Mouse (Mus musculus): ENCODE data around the gene Akap12. TPM values are rescaled to one million over a fixed set of nuclear protein-coding genes. Genes with fewer than 3 reads are reported as not detected.
A peak's percentile ranks its signal among the peaks of the same experiment; 100 is the strongest.

Akap12 gene
- polyA plus RNA-seq, 1 experiment from 2014 or later = 21.9 TPM

DNA sequence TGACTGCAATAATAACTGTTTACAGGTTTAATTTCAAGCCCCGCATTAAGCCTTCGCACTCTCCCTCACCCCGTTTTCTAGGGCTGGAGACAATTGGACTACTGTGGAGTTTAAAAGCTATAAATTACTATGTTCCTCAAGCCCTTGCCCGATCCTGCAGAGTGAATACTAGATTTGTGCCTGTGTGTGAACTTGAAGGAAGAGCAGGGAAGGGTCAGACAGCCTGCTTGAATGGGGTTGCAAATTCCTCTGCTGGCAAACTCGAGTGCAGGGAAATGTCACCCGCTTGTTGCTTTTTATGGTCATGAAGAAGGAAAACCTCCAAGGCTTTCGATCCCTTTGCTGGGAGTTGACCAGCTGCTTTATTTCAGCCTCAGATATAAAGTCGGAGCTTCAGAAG lies 19.6 kb downstream of the Akap12 start:
- Histone ChIP-seq H3K4me1 (peaks cover 14% of the 10 kb centered on the region; the same call in 1 of the 2 replicates), H3K27me3 (no peaks in the 10 kb centered on the region), H3K9me3 (no peaks in the 10 kb centered on the region; the same call in 1 of the 2 replicates), H3K36me3 (no peaks in the 10 kb centered on the region), H3K4me3 (no peak overlapping the region), H3K4me2 (no peak overlapping the region), H3K9ac (no peak overlapping the region), H3K27ac (no peak overlapping the region)
- 61% methylated on average over 8 of the region's 8 CpGs for WGBS
- no peak for ATAC-seq (ENCODE audit: insufficient number of reproducible peaks, insufficient read depth, low FRiP score, low TSS enrichment, low read depth)

- H3K36me3 ChIP-seq = no peaks in the 10 kb centered on the region
- H3K4me2 ChIP-seq = no peak overlapping the region
- no peak for ATAC-seq (ENCODE audit: insufficient number of reproducible peaks, insufficient read depth, low FRiP score, low TSS enrichment, low read depth)
- H3K27ac ChIP-seq = no peak overlapping the region
- no peaks in the 10 kb centered on the region for H3K9me3 ChIP-seq
- H3K9ac ChIP-seq = no peak overlapping the region
- WGBS = 49% methylated on average over 5 of the region's 5 CpGs
- no peak overlapping the region for H3K4me3 ChIP-seq
- peaks cover 14% of the 10 kb centered on the region; the same call in 1 of the 2 replicates for H3K4me1 ChIP-seq
- H3K27me3 ChIP-seq = no peaks in the 10 kb centered on the region
These were observed 23.0 kb downstream of the Akap12 start for GRCm38 (mm10) chr10:4289171-4289570.

DNA sequence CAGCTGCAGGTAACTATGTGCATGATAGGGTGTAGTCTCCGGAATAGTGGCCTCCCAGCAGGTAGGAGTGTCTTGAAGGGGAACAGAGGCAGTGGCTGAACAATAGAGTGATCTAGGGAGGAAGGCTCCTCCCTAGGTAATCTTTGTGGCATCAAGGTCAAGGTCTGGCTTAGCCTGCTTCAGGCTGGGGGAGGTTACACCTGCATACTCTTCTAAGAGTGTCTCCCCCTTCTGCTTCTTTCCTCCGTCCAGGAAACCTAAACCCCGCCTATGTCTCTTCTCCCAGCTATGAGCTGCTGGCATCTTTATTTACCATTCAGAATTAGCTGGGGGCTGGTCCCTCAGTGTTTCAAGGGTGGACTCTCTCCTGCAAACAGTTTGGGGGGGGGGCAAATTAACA lies 23.5 kb downstream of the Akap12 start:
- peaks cover 16% of the 10 kb centered on the region; the same call in 1 of the 2 replicates for H3K4me1 ChIP-seq
- 35% methylated on average over 3 of the region's 3 CpGs for WGBS
- no peaks in the 10 kb centered on the region for H3K9me3 ChIP-seq
- H3K4me3 ChIP-seq = no peak overlapping the region
- no peak for ATAC-seq (ENCODE audit: insufficient number of reproducible peaks, insufficient read depth, low FRiP score, low TSS enrichment, low read depth)
- H3K4me2 ChIP-seq = no peak overlapping the region
- no peak overlapping the region for H3K27ac ChIP-seq
- no peaks in the 10 kb centered on the region for H3K27me3 ChIP-seq
- H3K9ac ChIP-seq = no peak overlapping the region
- H3K36me3 ChIP-seq = no peaks in the 10 kb centered on the region

DNA sequence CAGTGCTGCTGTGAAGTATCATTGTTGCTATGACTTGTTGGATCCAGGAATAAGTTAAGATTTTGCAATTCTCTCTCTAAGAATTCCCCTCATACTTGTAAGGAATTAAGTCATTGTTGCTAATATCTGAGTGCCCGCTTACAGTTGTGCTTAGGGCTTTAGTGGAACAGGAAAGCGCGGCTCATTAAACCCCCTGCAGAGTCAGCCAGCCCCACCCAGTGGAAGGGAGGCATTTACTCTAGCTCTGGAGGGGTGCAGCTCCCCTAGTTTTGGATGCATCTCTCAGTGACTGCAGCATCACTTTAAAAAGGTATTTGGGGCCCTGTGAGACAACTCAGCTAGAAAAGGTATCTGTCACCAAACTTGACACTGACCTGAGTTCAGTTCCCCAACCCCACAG lies 24.0 kb downstream of the Akap12 start:
- ATAC-seq (ENCODE audit: insufficient number of reproducible peaks, insufficient read depth, low FRiP score, low TSS enrichment, low read depth) = no peak
- Histone ChIP-seq H3K36me3 (no peaks in the 10 kb centered on the region), H3K27ac (no peak overlapping the region), H3K9ac (no peak overlapping the region), H3K4me2 (no peak overlapping the region), H3K27me3 (no peaks in the 10 kb centered on the region), H3K4me1 (peaks cover 16% of the 10 kb centered on the region; the same call in 1 of the 2 replicates), H3K9me3 (no peaks in the 10 kb centered on the region), H3K4me3 (no peak overlapping the region)
- 27% methylated on average over 3 of the region's 3 CpGs for WGBS

DNA sequence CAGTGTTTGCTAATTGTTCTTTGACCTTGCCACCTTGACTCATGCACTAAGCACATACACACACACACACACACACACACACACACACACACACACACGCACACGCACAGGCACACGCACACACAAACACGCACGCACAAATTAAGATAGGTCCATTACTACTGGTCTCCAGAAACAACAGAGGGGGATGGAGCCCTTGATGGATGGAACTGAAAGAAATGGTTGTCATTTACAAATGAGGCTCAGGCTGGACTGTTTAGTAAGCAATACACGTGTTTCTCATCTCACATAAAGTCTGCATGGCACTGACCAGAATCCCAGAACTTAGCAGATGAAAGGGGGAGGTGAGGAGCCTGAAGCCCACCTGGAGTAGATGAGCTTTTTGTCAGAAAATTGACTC lies 24.4 kb downstream of the Akap12 start:
- no peaks in the 10 kb centered on the region for H3K9me3 ChIP-seq
- no peak overlapping the region for H3K4me3 ChIP-seq
- no peaks in the 10 kb centered on the region for H3K27me3 ChIP-seq
- H3K27ac ChIP-seq = no peak overlapping the region
- H3K4me2 ChIP-seq = no peak overlapping the region
- H3K9ac ChIP-seq = no peak overlapping the region
- WGBS = 69% methylated on average over 6 of the region's 6 CpGs
- no peaks in the 10 kb centered on the region for H3K36me3 ChIP-seq
- H3K4me1 ChIP-seq = peaks cover 16% of the 10 kb centered on the region; the same call in 1 of the 2 replicates
- no peak for ATAC-seq (ENCODE audit: insufficient number of reproducible peaks, insufficient read depth, low FRiP score, low TSS enrichment, low read depth)

DNA sequence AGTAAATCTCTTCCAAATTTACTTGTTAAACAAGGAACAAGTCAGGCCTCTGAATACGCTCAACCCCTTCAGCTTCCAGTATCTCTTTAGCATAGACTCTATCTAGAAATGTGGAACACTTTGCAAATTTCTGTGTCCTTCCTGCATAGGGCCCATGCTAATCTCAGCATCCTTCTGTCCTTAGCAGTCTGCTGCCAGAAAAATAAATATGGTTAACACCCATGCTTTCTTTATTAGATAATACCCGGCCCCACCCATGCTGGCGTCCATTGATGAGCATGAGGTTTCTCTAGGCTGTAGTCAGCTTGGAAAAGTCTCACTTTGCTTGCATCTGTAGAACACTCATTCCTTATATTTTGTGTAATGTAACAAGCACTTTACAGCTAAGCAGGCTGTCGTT lies 27.2 kb downstream of the Akap12 start:
- Histone ChIP-seq H3K4me1 (peaks cover 16% of the 10 kb centered on the region; the same call in 1 of the 2 replicates), H3K9ac (no peak overlapping the region), H3K9me3 (no peaks in the 10 kb centered on the region), H3K4me3 (no peak overlapping the region), H3K36me3 (no peaks in the 10 kb centered on the region), H3K4me2 (no peak overlapping the region), H3K27me3 (no peaks in the 10 kb centered on the region), H3K27ac (no peak overlapping the region)
- ATAC-seq (ENCODE audit: insufficient number of reproducible peaks, insufficient read depth, low FRiP score, low TSS enrichment, low read depth) = no peak
- 80% methylated on average over 4 of the region's 4 CpGs for WGBS

GRCm38 (mm10) chr10:4303558-4303957 lies 37.4 kb downstream of the Akap12 start:
- H3K27ac ChIP-seq = no peak overlapping the region
- H3K9ac ChIP-seq = no peak overlapping the region
- ATAC-seq (ENCODE audit: insufficient number of reproducible peaks, insufficient read depth, low FRiP score, low TSS enrichment, low read depth) = no peak
- no peaks in the 10 kb centered on the region for H3K4me1 ChIP-seq
- no peak overlapping the region for H3K4me2 ChIP-seq
- WGBS = 64% methylated on average over 5 of the region's 5 CpGs
- no peaks in the 10 kb centered on the region for H3K36me3 ChIP-seq
- H3K9me3 ChIP-seq = no peaks in the 10 kb centered on the region
- H3K27me3 ChIP-seq = 0 out of 2 replicates have a peak, but pooled peaks cover 4% of the 10 kb centered on the region
- H3K4me3 ChIP-seq = no peak overlapping the region

GRCm38 (mm10) chr10:4323885-4324284 lies 57.7 kb downstream of the Akap12 start:
- Histone ChIP-seq H3K27ac (no peak overlapping the region), H3K9ac (no peak overlapping the region), H3K4me1 (peaks cover 16% of the 10 kb centered on the region), H3K27me3 (peaks cover 6% of the 10 kb centered on the region), H3K9me3 (no peaks in the 10 kb centered on the region; the same call in 1 of the 2 replicates), H3K4me2 (no peak overlapping the region), H3K36me3 (no peaks in the 10 kb centered on the region), H3K4me3 (no peak overlapping the region)
- ATAC-seq (ENCODE audit: insufficient number of reproducible peaks, insufficient read depth, low FRiP score, low TSS enrichment, low read depth) = no peak
- 68% methylated on average over 8 of the region's 8 CpGs for WGBS

DNA sequence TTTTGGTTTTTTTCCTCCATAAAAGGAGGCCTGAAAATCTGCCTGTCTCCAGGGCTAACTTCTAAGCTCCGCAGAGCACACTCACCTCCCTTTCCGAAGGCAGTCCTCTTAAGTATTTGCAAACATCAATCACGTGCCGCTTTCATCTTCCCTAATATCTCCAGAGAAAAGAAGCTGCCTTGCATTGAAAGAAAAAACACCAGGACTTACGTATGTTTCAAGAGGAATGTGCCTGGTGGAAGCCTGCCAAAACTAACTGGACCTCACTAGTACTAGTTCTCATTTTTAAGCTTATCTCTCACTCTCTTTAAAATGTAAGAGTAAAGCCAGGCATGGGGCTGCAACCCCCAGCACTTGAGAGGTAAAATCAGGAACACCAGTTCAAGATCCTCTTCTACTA lies 59.4 kb downstream of the Akap12 start:
- no peak for ATAC-seq (ENCODE audit: insufficient number of reproducible peaks, insufficient read depth, low FRiP score, low TSS enrichment, low read depth)
- Histone ChIP-seq H3K36me3 (no peaks in the 10 kb centered on the region), H3K4me1 (peaks cover 22% of the 10 kb centered on the region), H3K27ac (no peak overlapping the region), H3K9me3 (no peaks in the 10 kb centered on the region; the same call in 1 of the 2 replicates), H3K4me3 (no peak overlapping the region), H3K9ac (no peak overlapping the region), H3K4me2 (no peak overlapping the region), H3K27me3 (peaks cover 6% of the 10 kb centered on the region)
- 33% methylated on average over 5 of the region's 5 CpGs for WGBS

DNA sequence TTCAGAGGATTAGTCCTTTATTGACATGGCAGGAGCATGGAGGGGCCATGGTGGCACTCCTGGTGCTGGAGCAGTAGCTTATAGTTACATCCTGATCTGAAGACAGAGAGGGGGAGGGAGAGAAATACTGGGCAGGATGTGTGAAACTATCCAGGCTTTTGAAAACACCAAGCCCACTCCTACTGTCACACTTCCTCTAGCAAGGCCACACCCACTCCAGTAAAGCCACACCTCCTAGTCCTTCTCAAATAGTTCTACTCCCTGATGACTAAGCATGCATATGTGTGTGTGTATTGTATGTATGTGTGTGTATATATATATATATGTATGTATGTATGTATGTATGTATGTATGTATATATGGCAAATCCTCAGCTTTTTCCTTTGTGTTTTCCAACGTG lies 61.5 kb downstream of the Akap12 start:
- ATAC-seq (ENCODE audit: insufficient number of reproducible peaks, insufficient read depth, low FRiP score, low TSS enrichment, low read depth) = no peak
- Histone ChIP-seq H3K4me2 (no peak overlapping the region), H3K27me3 (peaks cover 11% of the 10 kb centered on the region), H3K36me3 (no peaks in the 10 kb centered on the region), H3K9ac (no peak overlapping the region), H3K9me3 (no peaks in the 10 kb centered on the region; the same call in 1 of the 2 replicates), H3K4me1 (peaks cover 22% of the 10 kb centered on the region), H3K4me3 (no peak overlapping the region), H3K27ac (no peak overlapping the region)
- WGBS = 70% methylated on average over 1 of the region's 1 CpGs

GRCm38 (mm10) chr10:4332228-4332979 lies 66.2 kb downstream of the Akap12 start:
- 55% methylated on average over 7 of the region's 7 CpGs for WGBS
- no peaks in the 10 kb centered on the region for H3K36me3 ChIP-seq
- peaks cover 14% of the 10 kb centered on the region for H3K27me3 ChIP-seq
- no peaks in the 10 kb centered on the region; the same call in 1 of the 2 replicates for H3K9me3 ChIP-seq
- H3K9ac ChIP-seq = no peak overlapping the region
- H3K27ac ChIP-seq = no peak overlapping the region
- no peak overlapping the region for H3K4me2 ChIP-seq
- H3K4me3 ChIP-seq = no peak overlapping the region
- peaks cover 30% of the 10 kb centered on the region for H3K4me1 ChIP-seq
- no peak for ATAC-seq (ENCODE audit: insufficient number of reproducible peaks, insufficient read depth, low FRiP score, low TSS enrichment, low read depth)

- no peaks in the 10 kb centered on the region for H3K36me3 ChIP-seq
- H3K27ac ChIP-seq = no peak overlapping the region
- no peaks in the 10 kb centered on the region for H3K9me3 ChIP-seq
- no peak for ATAC-seq (ENCODE audit: insufficient number of reproducible peaks, insufficient read depth, low FRiP score, low TSS enrichment, low read depth)
- H3K4me3 ChIP-seq = peak overlapping the region; percentile 42; the same call in 1 of the 2 replicates
- peaks cover 35% of the 10 kb centered on the region for H3K4me1 ChIP-seq
- H3K4me2 ChIP-seq = peak overlapping the region; percentile 72
- no peak overlapping the region for H3K9ac ChIP-seq
- WGBS = 9% methylated on average over 8 of the region's 8 CpGs
- peaks cover 14% of the 10 kb centered on the region for H3K27me3 ChIP-seq
These were observed 67.1 kb downstream of the Akap12 start for GRCm38 (mm10) chr10:4333319-4333718.

All from embryonic facial prominence, embryonic 13.5 days (tissue).